Mouse (Mus musculus) embryonic fibroblast, embryonic 13.5 days (primary cell): ENCODE measurements at regions not wholly inside any gene's neighbourhood (a gene's known extent, or its start where the extent isn't known, plus 50 kb on each side); places are given as distances from the start of the nearest gene placed in this dataset.

Source experiments
- CTCF ChIP-seq: IDR thresholded peaks from 2 replicates; pipeline ENCODE4 v1.5.1; 2011; ENCODE audit warnings: mild to moderate bottlenecking, control low read depth, low read length, moderate library complexity, borderline replicate concordance; ENCODE audit not compliant: insufficient read depth
- POLR2A ChIP-seq: IDR thresholded peaks from 2 replicates; pipeline ENCODE4 v1.6.1; 2011; ENCODE audit warnings: low read depth, mild to moderate bottlenecking, control low read depth, low read length, moderate library complexity

GRCm38 (mm10) chr11:27081188-27081587 is 487.4 kb upstream of the Vrk2 start:
- TF ChIP-seq CTCF (no peak), POLR2A (no peak)
